Mouse (Mus musculus): ENCODE results near the gene Atp6v1e1. TPM values are rescaled to one million over a fixed set of nuclear protein-coding genes. Genes with fewer than 3 reads are reported as not detected.
"Not testable (repeated sequence)": the region's sequence is repeated elsewhere in the genome, so short reads cannot be mapped to it uniquely, and the experiment has no call there.

Gene Atp6v1e1
- polyA plus RNA-seq (2014; fragmentation: Nextera tagmentation; extraction: Ambion mirVana): 160 and 164 TPM in 2 replicates

DNA sequence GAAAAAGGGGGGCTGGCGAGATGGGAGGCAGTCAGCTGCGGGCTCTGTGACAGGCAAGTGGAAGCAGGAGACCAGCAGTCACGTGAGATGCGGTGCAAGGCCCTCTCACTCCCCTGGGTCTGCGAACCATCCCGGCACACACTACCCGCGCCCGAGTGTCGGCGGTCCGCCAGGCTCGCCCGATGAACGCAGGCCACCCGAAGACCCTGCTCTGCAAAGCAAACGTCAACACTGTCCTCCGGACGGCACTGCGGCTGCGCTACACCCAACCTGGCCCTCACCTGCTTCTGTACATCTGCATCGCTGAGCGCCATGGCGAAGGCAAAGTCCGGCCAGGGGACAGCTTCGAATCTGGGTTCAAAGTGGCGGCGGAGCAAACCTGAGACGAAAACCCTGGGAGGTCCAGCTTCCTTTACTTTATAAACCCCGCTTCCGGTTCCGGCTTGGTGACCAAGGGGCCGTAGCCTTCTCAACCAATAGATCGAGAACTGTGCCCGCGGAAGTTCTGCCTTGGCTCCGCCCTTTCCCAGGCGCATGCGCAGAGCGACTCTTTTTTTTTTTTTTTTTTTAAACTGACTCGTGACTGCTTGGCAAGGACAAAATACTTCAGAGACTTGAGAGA lies at the start of gene Atp6v1e1:
Atp6v1e1 (minus strand) TSS at position 487 of the 622 bp plus-strand sequence.
- Histone ChIP-seq H3K27ac (ENCODE audit: low read depth, low read length) (peak within 1 kb of the TSS; percentile 81), H3K27me3 (replicated peaks; ENCODE audit: control insufficient read depth, insufficient read depth, low read length) (no peaks in the 10 kb centered on the region), H3K9ac (ENCODE audit: low read depth, low read length) (peak within 1 kb of the TSS; percentile 74), H3K36me3 (ENCODE audit: control insufficient read depth, insufficient read depth, low read length) (peaks cover 22% of the 10 kb centered on the region), H3K9me3 (ENCODE audit: control insufficient read depth, low read length) (peaks cover 2% of the 10 kb centered on the region; the same call in 1 of the 2 replicates), H3K4me3 (ENCODE audit: low read depth, low read length) (peak within 1 kb of the TSS; percentile 81), H3K4me2 (peak within 1 kb of the TSS; percentile 74), H3K4me1 (replicated peaks; ENCODE audit: control insufficient read depth, insufficient read depth, low read length) (peaks cover 8% of the 10 kb centered on the region; the same call in 1 of the 2 replicates)
- DNase-seq (ENCODE audit: low spot score) (peak; percentile 91), ATAC-seq (replicated peaks; ENCODE audit: low FRiP score) (peak; percentile 90)
- under 1% methylated on average over 41 of the region's 41 CpGs for WGBS

DNA sequence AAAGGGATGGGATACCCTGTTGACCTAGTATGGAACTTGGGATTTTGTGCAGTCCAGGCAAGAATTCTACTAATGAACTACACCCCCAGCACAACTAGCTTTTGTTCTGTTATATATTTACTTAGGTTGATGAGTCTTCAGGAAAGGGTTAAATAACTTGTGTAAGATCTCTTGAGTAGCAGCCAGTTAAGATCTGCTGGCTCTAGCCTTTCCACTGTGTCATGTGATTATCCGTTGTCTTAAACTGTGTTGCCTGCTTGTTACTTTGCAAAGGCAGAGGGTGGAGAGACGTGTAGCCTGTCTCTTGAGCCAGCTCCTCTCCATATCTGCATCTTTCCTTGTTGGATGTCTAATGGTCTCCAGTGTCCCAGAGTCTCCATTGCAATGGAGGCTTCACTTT lies 48.7 kb upstream of the Atp6v1e1 start:
- DNase-seq (ENCODE audit: low spot score): no peak
- Histone ChIP-seq H3K4me2 (no peak overlapping the region), H3K4me1 (replicated peaks; ENCODE audit: control insufficient read depth, insufficient read depth, low read length) (peaks cover 10% of the 10 kb centered on the region), H3K4me3 (ENCODE audit: low read depth, low read length) (no peak overlapping the region), H3K36me3 (ENCODE audit: control insufficient read depth, insufficient read depth, low read length) (peaks cover 3% of the 10 kb centered on the region; the same call in 1 of the 2 replicates), H3K9ac (ENCODE audit: low read depth, low read length) (no peak overlapping the region), H3K27ac (ENCODE audit: low read depth, low read length) (no peak overlapping the region), H3K9me3 (ENCODE audit: control insufficient read depth, low read length) (no peaks in the 10 kb centered on the region), H3K27me3 (replicated peaks; ENCODE audit: control insufficient read depth, insufficient read depth, low read length) (no peaks in the 10 kb centered on the region)
- 79% methylated on average over 2 of the region's 2 CpGs for WGBS
- no peak for ATAC-seq (replicated peaks; ENCODE audit: low FRiP score)

DNA sequence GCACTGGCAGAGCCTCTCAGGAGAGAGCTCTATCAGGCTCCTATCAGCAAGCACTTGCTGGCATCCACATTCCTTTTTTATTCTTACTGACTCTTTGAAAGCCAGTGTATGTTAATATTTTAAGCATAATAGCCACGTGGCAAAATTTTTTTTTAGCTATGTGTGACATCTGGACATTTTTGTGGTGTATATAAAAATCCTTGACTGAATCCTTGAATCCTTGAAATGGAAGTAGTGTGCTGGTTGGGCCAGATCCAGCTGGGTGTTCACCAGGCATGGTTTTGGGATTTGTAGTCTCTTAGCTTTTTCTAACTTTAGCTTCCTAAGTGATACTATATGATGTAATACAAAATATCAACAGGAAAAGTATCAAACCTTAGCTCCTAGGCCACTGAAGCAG lies 46.2 kb upstream of the Atp6v1e1 start:
- peaks cover 5% of the 10 kb centered on the region; the same call in 1 of the 2 replicates for H3K36me3 ChIP-seq (ENCODE audit: control insufficient read depth, insufficient read depth, low read length)

DNA sequence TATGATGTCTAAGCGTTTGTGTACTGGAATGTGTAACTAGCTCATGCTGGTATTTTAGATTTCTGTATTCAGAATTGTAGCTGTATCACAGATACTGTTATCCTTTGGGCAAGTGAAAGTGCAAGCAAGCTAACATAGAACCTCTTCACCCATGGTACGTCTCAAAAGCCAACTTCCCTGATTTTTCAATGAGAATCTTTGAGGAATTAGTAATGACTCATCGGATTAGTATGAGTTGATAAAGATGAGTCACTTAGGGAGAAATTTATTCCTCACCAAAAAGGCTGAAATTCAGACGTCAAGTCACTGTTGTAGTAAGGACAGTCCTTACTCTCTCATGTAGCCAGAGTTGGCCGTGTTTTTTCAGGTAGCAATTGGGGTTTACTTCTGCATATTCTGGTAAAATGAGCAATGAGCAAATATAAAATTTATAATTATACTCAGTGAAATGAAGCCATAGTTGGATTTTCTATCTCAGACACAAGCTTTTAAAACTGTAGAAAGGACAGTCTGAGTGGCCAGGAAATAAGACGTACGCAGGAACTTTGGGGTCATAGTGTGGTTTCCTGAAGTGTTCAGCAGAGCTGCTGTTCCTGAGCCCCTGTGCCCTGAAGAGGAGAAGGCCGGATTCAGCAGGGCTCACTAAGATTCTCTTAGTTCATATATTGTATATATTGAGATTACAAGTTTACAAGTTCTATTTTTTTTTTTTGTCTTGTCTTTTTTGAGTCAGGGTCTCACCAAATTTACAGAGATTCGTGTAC lies 43.6 kb upstream of the Atp6v1e1 start:
- Histone ChIP-seq H3K9ac (ENCODE audit: low read depth, low read length) (no peak overlapping the region), H3K36me3 (ENCODE audit: control insufficient read depth, insufficient read depth, low read length) (peaks cover 8% of the 10 kb centered on the region), H3K27ac (ENCODE audit: low read depth, low read length) (no peak overlapping the region), H3K4me1 (replicated peaks; ENCODE audit: control insufficient read depth, insufficient read depth, low read length) (peaks cover 7% of the 10 kb centered on the region; the same call in 1 of the 2 replicates), H3K27me3 (replicated peaks; ENCODE audit: control insufficient read depth, insufficient read depth, low read length) (no peaks in the 10 kb centered on the region), H3K4me3 (ENCODE audit: low read depth, low read length) (no peak overlapping the region), H3K4me2 (no peak overlapping the region), H3K9me3 (ENCODE audit: control insufficient read depth, low read length) (no peaks in the 10 kb centered on the region)
- 65% methylated on average over 9 of the region's 9 CpGs for WGBS
- ATAC-seq (replicated peaks; ENCODE audit: low FRiP score) (no peak), DNase-seq (ENCODE audit: low spot score) (no peak)

More for the DNA sequence above, 46.2 kb upstream of the Atp6v1e1 start:
- H3K4me3 ChIP-seq (ENCODE audit: low read depth, low read length): no peak overlapping the region
- no peak overlapping the region for H3K27ac ChIP-seq (ENCODE audit: low read depth, low read length)
- no peak for DNase-seq (ENCODE audit: low spot score)
- no peaks in the 10 kb centered on the region for H3K9me3 ChIP-seq (ENCODE audit: control insufficient read depth, low read length)
- 69% methylated on average over 1 of the region's 1 CpGs for WGBS
- no peak for ATAC-seq (replicated peaks; ENCODE audit: low FRiP score)
- no peak overlapping the region for H3K9ac ChIP-seq (ENCODE audit: low read depth, low read length)
- H3K4me2 ChIP-seq: no peak overlapping the region
- peaks cover 8% of the 10 kb centered on the region for H3K4me1 ChIP-seq (replicated peaks; ENCODE audit: control insufficient read depth, insufficient read depth, low read length)
- no peaks in the 10 kb centered on the region for H3K27me3 ChIP-seq (replicated peaks; ENCODE audit: control insufficient read depth, insufficient read depth, low read length)

DNA sequence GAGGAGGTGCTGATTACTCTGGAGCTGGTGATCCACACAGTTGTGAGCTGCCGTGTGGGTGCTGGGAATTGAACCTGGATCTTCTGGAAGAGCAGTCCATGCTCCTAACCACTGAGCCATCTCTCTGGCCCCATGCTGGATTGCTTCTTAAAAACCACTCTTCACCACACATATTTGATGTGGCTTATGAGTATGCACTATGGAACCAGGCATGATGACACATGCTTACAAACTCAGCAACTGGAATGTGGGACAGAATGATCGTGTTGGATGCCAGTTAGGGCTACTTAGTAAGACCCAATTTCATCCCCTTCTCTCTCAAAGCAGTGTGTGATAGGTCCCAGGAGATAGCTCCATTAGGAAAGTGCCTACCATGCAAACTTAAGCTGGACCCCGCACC lies 37.5 kb upstream of the Atp6v1e1 start:
- Histone ChIP-seq H3K9me3 (ENCODE audit: control insufficient read depth, low read length) (no peaks in the 10 kb centered on the region), H3K4me2 (no peak overlapping the region), H3K36me3 (ENCODE audit: control insufficient read depth, insufficient read depth, low read length) (peaks cover 12% of the 10 kb centered on the region), H3K4me1 (replicated peaks; ENCODE audit: control insufficient read depth, insufficient read depth, low read length) (peaks cover 24% of the 10 kb centered on the region), H3K27me3 (replicated peaks; ENCODE audit: control insufficient read depth, insufficient read depth, low read length) (no peaks in the 10 kb centered on the region), H3K27ac (ENCODE audit: low read depth, low read length) (no peak overlapping the region), H3K9ac (ENCODE audit: low read depth, low read length) (no peak overlapping the region), H3K4me3 (ENCODE audit: low read depth, low read length) (no peak overlapping the region)
- ATAC-seq (replicated peaks; ENCODE audit: low FRiP score) (no peak), DNase-seq (ENCODE audit: low spot score) (no peak)
- WGBS: 95% methylated on average over 3 of the region's 3 CpGs

DNA sequence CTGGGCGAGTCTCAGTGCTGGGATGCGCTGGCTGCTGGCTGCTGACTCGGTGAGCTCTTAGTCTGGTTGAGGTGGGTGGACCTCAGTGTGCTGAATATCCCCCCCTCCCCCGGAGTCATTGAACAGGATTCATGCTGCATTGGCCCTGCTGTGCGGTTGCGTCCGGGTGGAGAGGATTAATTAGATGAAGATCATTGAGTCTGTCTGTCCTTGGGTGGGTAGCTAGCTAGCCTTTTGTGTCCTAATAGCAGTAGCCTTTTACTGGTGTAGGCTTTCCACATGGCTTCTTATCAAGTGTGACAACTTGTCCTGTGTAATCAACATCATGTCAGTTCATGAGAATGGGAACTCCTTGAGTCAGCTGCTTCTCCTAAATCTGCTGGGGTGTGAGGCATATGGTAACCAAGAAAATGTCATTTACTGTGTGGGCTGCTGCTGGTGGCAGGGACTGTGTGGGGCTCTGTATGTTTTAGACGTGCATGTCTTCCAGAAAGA lies 35.7 kb upstream of the Atp6v1e1 start:
- peak; percentile 49; the same call in 1 of the 2 replicates for ATAC-seq (replicated peaks; ENCODE audit: low FRiP score)
- no peak for DNase-seq (ENCODE audit: low spot score)
- H3K9me3 ChIP-seq (ENCODE audit: control insufficient read depth, low read length): no peaks in the 10 kb centered on the region
- no peak overlapping the region for H3K9ac ChIP-seq (ENCODE audit: low read depth, low read length)
- H3K4me1 ChIP-seq (replicated peaks; ENCODE audit: control insufficient read depth, insufficient read depth, low read length): peaks cover 30% of the 10 kb centered on the region
- no peak overlapping the region for H3K27ac ChIP-seq (ENCODE audit: low read depth, low read length)
- H3K27me3 ChIP-seq (replicated peaks; ENCODE audit: control insufficient read depth, insufficient read depth, low read length): no peaks in the 10 kb centered on the region
- peaks cover 13% of the 10 kb centered on the region for H3K36me3 ChIP-seq (ENCODE audit: control insufficient read depth, insufficient read depth, low read length)
- WGBS: 76% methylated on average over 8 of the region's 8 CpGs
- H3K4me2 ChIP-seq: peak overlapping the region; percentile 20; the same call in 1 of the 2 replicates
- no peak overlapping the region for H3K4me3 ChIP-seq (ENCODE audit: low read depth, low read length)

DNA sequence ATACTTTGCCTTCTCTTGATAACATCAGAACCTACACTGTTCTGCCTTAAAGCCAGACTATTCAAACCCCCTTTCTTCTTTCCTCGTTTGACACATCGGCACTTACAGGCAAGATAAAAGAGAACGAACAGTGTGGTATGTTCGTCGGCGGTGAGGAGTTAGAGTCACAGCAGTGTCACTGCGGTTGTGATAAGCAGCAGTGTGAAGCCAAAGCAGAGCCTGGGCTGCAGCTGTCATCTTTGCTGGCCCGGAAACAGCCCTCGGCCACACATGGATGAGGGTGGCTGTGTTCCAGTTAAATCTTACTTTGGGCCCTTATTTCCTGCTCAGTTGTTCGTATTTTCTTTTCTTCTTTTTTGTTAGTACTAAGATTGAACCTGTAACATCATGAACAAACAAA lies 31.8 kb upstream of the Atp6v1e1 start:
- peak overlapping the region; percentile 34; the same call in 1 of the 2 replicates for H3K4me2 ChIP-seq
- peak overlapping the region; percentile 52; the same call in 1 of the 2 replicates for H3K27ac ChIP-seq (ENCODE audit: low read depth, low read length)
- no peak overlapping the region for H3K9ac ChIP-seq (ENCODE audit: low read depth, low read length)
- H3K4me1 ChIP-seq (replicated peaks; ENCODE audit: control insufficient read depth, insufficient read depth, low read length): peaks cover 19% of the 10 kb centered on the region
- no peaks in the 10 kb centered on the region for H3K27me3 ChIP-seq (replicated peaks; ENCODE audit: control insufficient read depth, insufficient read depth, low read length)
- DNase-seq (ENCODE audit: low spot score): no peak
- peak; percentile 85 for ATAC-seq (replicated peaks; ENCODE audit: low FRiP score)
- H3K4me3 ChIP-seq (ENCODE audit: low read depth, low read length): no peak overlapping the region
- 38% methylated on average over 10 of the region's 10 CpGs for WGBS
- no peaks in the 10 kb centered on the region for H3K9me3 ChIP-seq (ENCODE audit: control insufficient read depth, low read length)
- H3K36me3 ChIP-seq (ENCODE audit: control insufficient read depth, insufficient read depth, low read length): peaks cover 20% of the 10 kb centered on the region

DNA sequence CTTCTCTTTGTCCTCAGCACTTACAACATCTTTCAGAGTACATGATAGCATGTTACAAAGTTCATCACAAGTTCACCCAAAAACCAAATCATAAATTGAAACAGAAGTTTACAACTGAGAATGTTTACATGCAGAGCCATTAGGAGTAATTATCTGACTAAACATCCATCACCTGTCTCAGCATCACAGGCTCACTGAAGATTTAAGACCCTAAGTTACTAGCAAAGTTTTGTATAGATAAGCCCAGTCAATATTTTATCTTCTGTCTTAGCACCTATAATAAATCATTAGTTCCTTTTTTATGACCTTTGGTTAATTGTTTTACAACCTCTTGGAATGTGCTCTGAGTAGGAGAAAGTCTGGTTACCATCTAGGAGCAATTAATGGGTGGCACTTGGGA lies 28.1 kb upstream of the Atp6v1e1 start:
- ATAC-seq (replicated peaks; ENCODE audit: low FRiP score); H3K4me1 ChIP-seq (replicated peaks; ENCODE audit: control insufficient read depth, insufficient read depth, low read length); H3K27me3 ChIP-seq (replicated peaks; ENCODE audit: control insufficient read depth, insufficient read depth, low read length); H3K9me3 ChIP-seq (ENCODE audit: control insufficient read depth, low read length); H3K4me2 ChIP-seq; DNase-seq (ENCODE audit: low spot score); H3K9ac ChIP-seq (ENCODE audit: low read depth, low read length); H3K27ac ChIP-seq (ENCODE audit: low read depth, low read length); H3K4me3 ChIP-seq (ENCODE audit: low read depth, low read length): not testable (repeated sequence)
- peaks cover 20% of the 10 kb centered on the region for H3K36me3 ChIP-seq (ENCODE audit: control insufficient read depth, insufficient read depth, low read length)

Measured in liver, embryonic 11.5 days (tissue).